Comparison of ENCODE assay signal across 9 mouse cellular contexts in the genomic region with DNA sequence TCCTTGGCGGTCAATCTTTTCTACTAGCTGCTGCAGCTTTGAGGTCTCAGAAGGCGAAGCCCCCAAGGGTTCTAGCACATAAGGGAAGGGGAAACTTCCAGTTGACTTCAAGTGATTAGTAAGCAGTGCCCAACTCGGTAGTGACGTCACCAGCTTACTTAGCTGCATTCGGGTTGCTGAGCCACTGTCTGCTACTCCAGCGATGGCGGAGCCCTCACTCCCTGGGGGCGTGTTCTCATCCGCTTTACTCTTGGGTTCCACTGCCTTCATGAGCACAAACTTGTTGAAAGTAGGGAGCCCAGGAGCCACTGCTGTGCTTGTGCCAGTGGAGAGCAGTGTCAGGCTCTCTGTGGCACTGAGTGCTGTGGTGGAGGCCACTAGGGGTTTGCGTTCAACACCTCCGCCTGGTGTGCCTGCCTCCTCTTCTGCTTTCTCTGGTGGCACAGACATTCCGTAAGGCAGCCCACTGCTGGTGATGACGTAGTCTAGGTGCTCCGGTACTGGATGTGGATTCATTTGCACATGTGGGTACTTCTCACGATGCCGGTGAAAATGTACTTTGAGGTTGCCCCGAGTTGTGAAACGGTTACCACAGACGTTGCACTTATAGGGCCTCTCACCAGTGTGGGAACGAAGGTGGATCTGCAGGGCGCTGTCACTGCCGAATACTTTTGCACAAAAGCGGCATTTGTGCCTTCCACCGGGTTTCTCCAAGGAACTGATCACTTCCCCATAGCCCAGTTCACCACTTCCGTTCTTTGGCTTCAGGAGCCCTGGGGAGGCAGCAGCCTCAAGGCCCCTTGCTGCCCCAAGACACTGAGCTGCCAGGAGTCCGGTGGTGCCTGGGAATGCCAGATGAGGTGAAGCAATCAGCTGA. TPM values are rescaled to one million over a fixed set of nuclear protein-coding genes. Genes with fewer than 3 reads are reported as not detected.
DNase-seq lines count a peak whose midpoint lies in the region; ATAC-seq lines count a peak whose summit lies in the region.
"Had no signal": no experiment of that assay in that cellular context is flagged by ENCODE, and none has a peak within 500 bp of the region (broad histone marks: within the 10 kb centered on the region; RNA-seq: fewer than 3 reads in every experiment).

No protein-coding gene starts in this region.

- peak overlapping the region; percentile 84 for H3K4me2 ChIP-seq in intestine, embryonic 15.5 days (replicated peaks)
- H3K4me2 ChIP-seq in intestine, embryonic 16.5 days (ENCODE audit: low read depth, low read length): no peak overlapping the region
- peak overlapping the region; percentile 95 for H3K4me2 ChIP-seq in hindbrain, embryonic 13.5 days
- H3K4me2 ChIP-seq in midbrain, embryonic 14.5 days (ENCODE audit: low read length): peak overlapping the region; percentile 92

- H3K27ac ChIP-seq in intestine, embryonic 15.5 days: no peak overlapping the region
- no peak overlapping the region for H3K27ac ChIP-seq in intestine, embryonic 16.5 days (ENCODE audit: low read length)
- H3K27ac ChIP-seq in brown adipose tissue, adult 24 weeks (replicated peaks; ENCODE audit: low read depth, low read length): no peak overlapping the region
- H3K27ac ChIP-seq in hindbrain, embryonic 13.5 days: peak overlapping the region; percentile 97
- H3K27ac ChIP-seq in midbrain, embryonic 14.5 days (replicated peaks; ENCODE audit: low read depth, low read length): peak overlapping the region; percentile 94; the same call in 1 of the 2 replicates

- no peak for ATAC-seq in intestine, embryonic 15.5 days
- no peak for ATAC-seq in intestine, embryonic 16.5 days
- no peak for ATAC-seq in hindbrain, embryonic 13.5 days (ENCODE audit: low FRiP score)
- ATAC-seq in midbrain, embryonic 14.5 days (ENCODE audit: low FRiP score, low TSS enrichment): no peak

- peaks cover 13% of the 10 kb centered on the region; the same call in 1 of the 2 replicates for H3K36me3 ChIP-seq in intestine, embryonic 15.5 days
- H3K36me3 ChIP-seq in intestine, embryonic 16.5 days (ENCODE audit: control insufficient read depth, insufficient read depth, low read length): peaks cover 23% of the 10 kb centered on the region
- H3K36me3 ChIP-seq in hindbrain, embryonic 13.5 days: peaks cover 54% of the 10 kb centered on the region
- peaks cover 52% of the 10 kb centered on the region for H3K36me3 ChIP-seq in midbrain, embryonic 14.5 days (ENCODE audit: control insufficient read depth, insufficient read depth, low read length)

- 86% methylated on average over 26 of the region's 26 CpGs for WGBS in intestine, embryonic 15.5 days
- WGBS in intestine, embryonic 16.5 days: 88% methylated on average over 26 of the region's 26 CpGs
- 82% methylated on average over 26 of the region's 26 CpGs for WGBS in hindbrain, embryonic 13.5 days
- 85% methylated on average over 26 of the region's 26 CpGs for WGBS in midbrain, embryonic 14.5 days

- DNase-seq in midbrain, embryonic 14.5 days: no peak
- DNase-seq in right cerebral cortex, postnatal 36 days (ENCODE audit: low spot score in 2 of 2): no peak
- DNase-seq in adrenal gland, adult 8-10 months: no peak
- DNase-seq in right cerebral cortex, adult 18-20 months: no peak

- H3K9me3 ChIP-seq in intestine, embryonic 15.5 days: no peaks in the 10 kb centered on the region
- H3K9me3 ChIP-seq in intestine, embryonic 16.5 days (ENCODE audit: control insufficient read depth, low read length): no peaks in the 10 kb centered on the region
- H3K9me3 ChIP-seq in hindbrain, embryonic 13.5 days: no peaks in the 10 kb centered on the region
- no peaks in the 10 kb centered on the region for H3K9me3 ChIP-seq in midbrain, embryonic 14.5 days (ENCODE audit: control insufficient read depth, low read length)

- H3K4me1 ChIP-seq in intestine, embryonic 15.5 days (replicated peaks): peaks cover 23% of the 10 kb centered on the region; the same call in 1 of the 2 replicates
- H3K4me1 ChIP-seq in intestine, embryonic 16.5 days (ENCODE audit: control insufficient read depth, insufficient read depth, low read length): peaks cover 14% of the 10 kb centered on the region
- H3K4me1 ChIP-seq in brown adipose tissue, adult 24 weeks (ENCODE audit: control insufficient read depth, insufficient read depth, insufficient read length, low read length): no peaks in the 10 kb centered on the region
- H3K4me1 ChIP-seq in hindbrain, embryonic 13.5 days (replicated peaks): peaks cover 64% of the 10 kb centered on the region
- peaks cover 51% of the 10 kb centered on the region for H3K4me1 ChIP-seq in midbrain, embryonic 14.5 days (ENCODE audit: control insufficient read depth, insufficient read depth, low read length)

- no peaks in the 10 kb centered on the region for H3K27me3 ChIP-seq in intestine, embryonic 15.5 days (replicated peaks)
- H3K27me3 ChIP-seq in intestine, embryonic 16.5 days (replicated peaks; ENCODE audit: control insufficient read depth, insufficient read depth, low read length): no peaks in the 10 kb centered on the region
- H3K27me3 ChIP-seq in hindbrain, embryonic 13.5 days: no peaks in the 10 kb centered on the region
- no peaks in the 10 kb centered on the region for H3K27me3 ChIP-seq in midbrain, embryonic 14.5 days (ENCODE audit: control insufficient read depth, insufficient read depth, low read length)

- H3K4me3 ChIP-seq in intestine, embryonic 15.5 days (replicated peaks): peak overlapping the region; percentile 73; the same call in 1 of the 2 replicates
- H3K4me3 ChIP-seq in intestine, embryonic 16.5 days (ENCODE audit: low read length): no peak overlapping the region
- H3K4me3 ChIP-seq in brown adipose tissue, adult 24 weeks (ENCODE audit: insufficient read depth, low read depth, low read length): peak overlapping the region; percentile 23; the same call in 1 of the 2 replicates
- peak overlapping the region; percentile 78 for H3K4me3 ChIP-seq in hindbrain, embryonic 13.5 days
- H3K4me3 ChIP-seq in midbrain, embryonic 14.5 days (replicated peaks; ENCODE audit: low read depth, low read length): peak overlapping the region; percentile 72

- no peak overlapping the region for H3K9ac ChIP-seq in intestine, embryonic 15.5 days
- no peak overlapping the region for H3K9ac ChIP-seq in intestine, embryonic 16.5 days (ENCODE audit: low read depth, low read length)
- H3K9ac ChIP-seq in hindbrain, embryonic 13.5 days: peak overlapping the region; percentile 92
- H3K9ac ChIP-seq in midbrain, embryonic 14.5 days (replicated peaks; ENCODE audit: low read length): peak overlapping the region; percentile 88

RNA-seq across cellular contexts. Expression of a gene that starts 9.2 kb away (rescaled TPM):
- polyA plus RNA-seq in intestine, embryonic 15.5 days (2015; fragmentation: Nextera tagmentation; extraction: Ambion mirVana): 37.6 and 41.1 TPM in 2 replicates
- 37.5 and 38.7 TPM in 2 replicates for polyA plus RNA-seq in intestine, embryonic 16.5 days (2015; fragmentation: Nextera tagmentation; extraction: Ambion mirVana)
- polyA plus RNA-seq in brown adipose tissue, adult 24 weeks (2012; ENCODE audit: insufficient read depth, insufficient read length, missing spikeins): 10.4 and 17.8 TPM in 2 replicates
- polyA plus RNA-seq in hindbrain, embryonic 13.5 days (2015; fragmentation: Nextera tagmentation; extraction: Ambion mirVana): 48.1 and 51.5 TPM in 2 replicates
- polyA plus RNA-seq in midbrain, embryonic 14.5 days (2014; fragmentation: Nextera tagmentation; extraction: Ambion mirVana): 39.8 and 42.8 TPM in 2 replicates
- total RNA-seq in adrenal gland, adult 8-10 months (2022): 10 to 100 TPM; 39.3 to 66.6 (median 55.2) TPM

RNA-seq across cellular contexts. Expression of a gene that starts 14.4 kb away (rescaled TPM):
- 9.2 and 10.2 TPM in 2 replicates for polyA plus RNA-seq in intestine, embryonic 15.5 days (2015; fragmentation: Nextera tagmentation; extraction: Ambion mirVana)
- 7.3 and 7.6 TPM in 2 replicates for polyA plus RNA-seq in intestine, embryonic 16.5 days (2015; fragmentation: Nextera tagmentation; extraction: Ambion mirVana)
- polyA plus RNA-seq in brown adipose tissue, adult 24 weeks (2012; ENCODE audit: insufficient read depth, insufficient read length, missing spikeins): 0.52 and 0.92 TPM in 2 replicates
- polyA plus RNA-seq in hindbrain, embryonic 13.5 days (2015; fragmentation: Nextera tagmentation; extraction: Ambion mirVana): 46.2 and 49.5 TPM in 2 replicates
- 40.1 and 55.6 TPM in 2 replicates for polyA plus RNA-seq in midbrain, embryonic 14.5 days (2014; fragmentation: Nextera tagmentation; extraction: Ambion mirVana)
- total RNA-seq in adrenal gland, adult 8-10 months (2022): 10 to 100 TPM in 2 of 4 experiments, 1 to 10 TPM in 2; 7.3 to 15.2 (median 12.0) TPM

RNA-seq across cellular contexts. Expression of a gene that starts 34.8 kb away (rescaled TPM):
- polyA plus RNA-seq in intestine, embryonic 15.5 days (2015; fragmentation: Nextera tagmentation; extraction: Ambion mirVana): 13.7 and 16.0 TPM in 2 replicates
- polyA plus RNA-seq in intestine, embryonic 16.5 days (2015; fragmentation: Nextera tagmentation; extraction: Ambion mirVana): 13.2 and 13.8 TPM in 2 replicates
- polyA plus RNA-seq in brown adipose tissue, adult 24 weeks (2012; ENCODE audit: insufficient read depth, insufficient read length, missing spikeins): 12.4 and 21.4 TPM in 2 replicates
- polyA plus RNA-seq in hindbrain, embryonic 13.5 days (2015; fragmentation: Nextera tagmentation; extraction: Ambion mirVana): 57.4 and 61.8 TPM in 2 replicates
- polyA plus RNA-seq in midbrain, embryonic 14.5 days (2014; fragmentation: Nextera tagmentation; extraction: Ambion mirVana): 60.4 and 65.7 TPM in 2 replicates
- total RNA-seq in adrenal gland, adult 8-10 months (2022): 10 to 100 TPM; 43.1 to 54.0 (median 48.4) TPM

RNA-seq across cellular contexts. Expression of a gene that starts 35.2 kb away (rescaled TPM):
- 36.0 and 36.1 TPM in 2 replicates for polyA plus RNA-seq in intestine, embryonic 15.5 days (2015; fragmentation: Nextera tagmentation; extraction: Ambion mirVana)
- polyA plus RNA-seq in intestine, embryonic 16.5 days (2015; fragmentation: Nextera tagmentation; extraction: Ambion mirVana): 36.8 TPM in 2 replicates
- polyA plus RNA-seq in brown adipose tissue, adult 24 weeks (2012; ENCODE audit: insufficient read depth, insufficient read length, missing spikeins): 10.3 and 13.9 TPM in 2 replicates
- 55.5 and 59.6 TPM in 2 replicates for polyA plus RNA-seq in hindbrain, embryonic 13.5 days (2015; fragmentation: Nextera tagmentation; extraction: Ambion mirVana)
- 52.6 and 56.1 TPM in 2 replicates for polyA plus RNA-seq in midbrain, embryonic 14.5 days (2014; fragmentation: Nextera tagmentation; extraction: Ambion mirVana)
- total RNA-seq in adrenal gland, adult 8-10 months (2022): 10 to 100 TPM; 54.4 to 80.8 (median 70.4) TPM

RNA-seq across cellular contexts. Expression of a gene that starts 42.0 kb away (rescaled TPM):
- not detected in 2 replicates for polyA plus RNA-seq in intestine, embryonic 15.5 days (2015; fragmentation: Nextera tagmentation; extraction: Ambion mirVana)
- polyA plus RNA-seq in intestine, embryonic 16.5 days (2015; fragmentation: Nextera tagmentation; extraction: Ambion mirVana): not detected in 2 replicates
- not detected in 2 replicates for polyA plus RNA-seq in brown adipose tissue, adult 24 weeks (2012; ENCODE audit: insufficient read depth, insufficient read length, missing spikeins)
- polyA plus RNA-seq in hindbrain, embryonic 13.5 days (2015; fragmentation: Nextera tagmentation; extraction: Ambion mirVana): not detected in 2 replicates
- not detected in 2 replicates for polyA plus RNA-seq in midbrain, embryonic 14.5 days (2014; fragmentation: Nextera tagmentation; extraction: Ambion mirVana)
- not detected for total RNA-seq in adrenal gland, adult 8-10 months (2022)
- polyA plus RNA-seq: cortical plate, adult 2 months had no signal

Comparison
In these comparisons a context has a peak if more than half of its experiments do, and no peak if none do; other contexts are left out.
1. H3K27ac ChIP-seq: peak in hindbrain, embryonic 13.5 days (single experiment) and midbrain, embryonic 14.5 days (single experiment); none in intestine, embryonic 15.5 days (single experiment), intestine, embryonic 16.5 days (single experiment) and brown adipose tissue, adult 24 weeks (single experiment).
2. H3K9ac ChIP-seq: peak in hindbrain, embryonic 13.5 days (single experiment) and midbrain, embryonic 14.5 days (single experiment); none in intestine, embryonic 15.5 days (single experiment) and intestine, embryonic 16.5 days (single experiment).